Comparison of ENCODE assay signal across 8 mouse cellular contexts in genomic region chr7:97977463-97977862, GRCm38 (mm10). TPM values are rescaled to one million over a fixed set of nuclear protein-coding genes. Genes with fewer than 3 reads are reported as not detected.
DNase-seq lines count a peak whose midpoint lies in the region; ATAC-seq lines count a peak whose summit lies in the region.

No protein-coding gene starts in this region.

- H3K9me3 ChIP-seq in kidney, embryonic 15.5 days (replicated peaks) = no peaks in the 10 kb centered on the region
- H3K9me3 ChIP-seq in limb, embryonic 13.5 days = no peaks in the 10 kb centered on the region
- no peaks in the 10 kb centered on the region for H3K9me3 ChIP-seq in neural tube, embryonic 12.5 days

- H3K4me1 ChIP-seq in kidney, embryonic 15.5 days = no peaks in the 10 kb centered on the region
- H3K4me1 ChIP-seq in limb, embryonic 13.5 days = no peaks in the 10 kb centered on the region
- no peaks in the 10 kb centered on the region for H3K4me1 ChIP-seq in neural tube, embryonic 12.5 days

- DNase-seq in 416B (ENCODE audit: low read depth) = peak; percentile 66
- DNase-seq in Muller cell, postnatal 12 days (ENCODE audit: inconsistent ontology term) = peak; percentile 54
- peak; percentile 55 to 61 for DNase-seq in cerebellum, postnatal 14 days
- peak; percentile 58 to 75 for DNase-seq in frontal cortex, postnatal 36 days (ENCODE audit: low spot score in 2 of 2)
- DNase-seq in thymus, postnatal 25 days = peak; percentile 57

- H3K4me3 ChIP-seq in kidney, embryonic 15.5 days (replicated peaks) = no peak overlapping the region
- no peak overlapping the region for H3K4me3 ChIP-seq in limb, embryonic 13.5 days
- H3K4me3 ChIP-seq in neural tube, embryonic 12.5 days = no peak overlapping the region

- H3K27ac ChIP-seq in kidney, embryonic 15.5 days = no peak overlapping the region
- no peak overlapping the region for H3K27ac ChIP-seq in limb, embryonic 13.5 days
- no peak overlapping the region for H3K27ac ChIP-seq in neural tube, embryonic 12.5 days

- no peaks in the 10 kb centered on the region; the same call in 1 of the 2 replicates for H3K27me3 ChIP-seq in kidney, embryonic 15.5 days
- H3K27me3 ChIP-seq in limb, embryonic 13.5 days = no peaks in the 10 kb centered on the region
- no peaks in the 10 kb centered on the region for H3K27me3 ChIP-seq in neural tube, embryonic 12.5 days (replicated peaks)

- no peak overlapping the region for H3K9ac ChIP-seq in kidney, embryonic 15.5 days
- H3K9ac ChIP-seq in limb, embryonic 13.5 days = no peak overlapping the region
- H3K9ac ChIP-seq in neural tube, embryonic 12.5 days = no peak overlapping the region

- no peak overlapping the region for H3K4me2 ChIP-seq in kidney, embryonic 15.5 days
- no peak overlapping the region for H3K4me2 ChIP-seq in limb, embryonic 13.5 days (replicated peaks)
- H3K4me2 ChIP-seq in neural tube, embryonic 12.5 days (replicated peaks) = no peak overlapping the region

- 18% methylated on average over 1 of the region's 1 CpGs for WGBS in kidney, embryonic 15.5 days
- WGBS in limb, embryonic 13.5 days = 38% methylated on average over 1 of the region's 1 CpGs
- 38% methylated on average over 1 of the region's 1 CpGs for WGBS in neural tube, embryonic 12.5 days

- peak; percentile 62; the same call in 1 of the 2 replicates for ATAC-seq in kidney, embryonic 15.5 days (replicated peaks; ENCODE audit: low FRiP score)
- ATAC-seq in limb, embryonic 13.5 days (ENCODE audit: low FRiP score, low read depth) = peak; percentile 82; the same call in 1 of the 2 replicates
- ATAC-seq in neural tube, embryonic 12.5 days (ENCODE audit: low FRiP score, low read depth) = peak; percentile 53; the same call in 1 of the 2 replicates

- H3K36me3 ChIP-seq in kidney, embryonic 15.5 days = no peaks in the 10 kb centered on the region
- no peaks in the 10 kb centered on the region for H3K36me3 ChIP-seq in limb, embryonic 13.5 days
- H3K36me3 ChIP-seq in neural tube, embryonic 12.5 days = no peaks in the 10 kb centered on the region

RNA-seq across cellular contexts. Expression of gene Gdpd4, which starts 57.7 kb away (rescaled TPM):
- polyA plus RNA-seq in kidney, embryonic 15.5 days (2015; fragmentation: Nextera tagmentation; extraction: Ambion mirVana) = not detected in 2 replicates
- polyA plus RNA-seq in limb, embryonic 13.5 days (2015; fragmentation: Nextera tagmentation; extraction: Ambion mirVana) = not detected in 2 replicates
- 0.06 and 0.13 TPM in 2 replicates for polyA plus RNA-seq in neural tube, embryonic 12.5 days (2016; fragmentation: Nextera tagmentation; extraction: Ambion mirVana)
